Mouse (Mus musculus) ovary, adult 10 weeks (tissue): ENCODE measurements around the gene Gpc1. TPM values are rescaled to one million over a fixed set of nuclear protein-coding genes. Genes with fewer than 3 reads are reported as not detected.

ENCODE experiments used
- polyA plus RNA-seq: library from polyadenylated mRNA; stranded (reverse); fragments of 350-450 nt; fragmentation: Illumina TruSeq; extraction: RNeasy Lipid Tissue Mini Kit (QIAGEN cat#74804); gene quantifications from one replicate; pipeline ENCODE4 v1.2.3, GENCODE M21; 2014

Gpc1 gene
- polyA plus RNA-seq: 0.71 TPM

GRCm38 (mm10) chr1:92831188-92832001 lies at the start of gene Gpc1:
Gene Gpc1 (plus strand): TSS chr1:92831645.

GRCm38 (mm10) chr1:92902786-92903185 lies 71.3 kb downstream of the Gpc1 start, which contains the start of gene Ankmy1:
Gene Ankmy1 (minus strand): TSS chr1:92902906.

GRCm38 (mm10) chr1:92906779-92907631 lies 75.6 kb downstream of the Gpc1 start, which contains the start of gene Dusp28:
Gene Dusp28 (plus strand): TSS chr1:92906981.

Other genes with a start within 250 kb of the Gpc1 start
- not detected for gene Olfr1412, start 245.9 kb upstream of the Gpc1 start, polyA plus RNA-seq
- not detected for gene Olfr1411, start 237.2 kb upstream of the Gpc1 start, polyA plus RNA-seq
- gene Olfr1410, start 225.9 kb upstream of the Gpc1 start, polyA plus RNA-seq: not detected
- not detected for gene Olfr12, start 213.9 kb upstream of the Gpc1 start, polyA plus RNA-seq
- gene Cops9, start 189.7 kb upstream of the Gpc1 start, polyA plus RNA-seq: 47.2 TPM
- not detected for gene Otos, start 182.8 kb upstream of the Gpc1 start, polyA plus RNA-seq
- 0.17 TPM for gene Ankmy1, start 71.3 kb downstream of the Gpc1 start, polyA plus RNA-seq
- 3.5 TPM for gene Dusp28, start 75.3 kb downstream of the Gpc1 start, polyA plus RNA-seq
- 1.7 TPM for gene Rnpepl1, start 79.1 kb downstream of the Gpc1 start, polyA plus RNA-seq
- gene Capn10, start 102.7 kb downstream of the Gpc1 start, polyA plus RNA-seq: 2.4 TPM
- gene Gpr35, start 119.2 kb downstream of the Gpc1 start, polyA plus RNA-seq: 1.8 TPM
- not detected for gene Aqp12, start 174.7 kb downstream of the Gpc1 start, polyA plus RNA-seq